Mouse (Mus musculus): ENCODE data around the gene Tspan2. TPM values are rescaled to one million over a fixed set of nuclear protein-coding genes. Genes with fewer than 3 reads are reported as not detected.

Gene Tspan2
- 9.1 and 9.4 TPM in 2 replicates for polyA plus RNA-seq (2015; fragmentation: Nextera tagmentation; extraction: Ambion mirVana)

DNA sequence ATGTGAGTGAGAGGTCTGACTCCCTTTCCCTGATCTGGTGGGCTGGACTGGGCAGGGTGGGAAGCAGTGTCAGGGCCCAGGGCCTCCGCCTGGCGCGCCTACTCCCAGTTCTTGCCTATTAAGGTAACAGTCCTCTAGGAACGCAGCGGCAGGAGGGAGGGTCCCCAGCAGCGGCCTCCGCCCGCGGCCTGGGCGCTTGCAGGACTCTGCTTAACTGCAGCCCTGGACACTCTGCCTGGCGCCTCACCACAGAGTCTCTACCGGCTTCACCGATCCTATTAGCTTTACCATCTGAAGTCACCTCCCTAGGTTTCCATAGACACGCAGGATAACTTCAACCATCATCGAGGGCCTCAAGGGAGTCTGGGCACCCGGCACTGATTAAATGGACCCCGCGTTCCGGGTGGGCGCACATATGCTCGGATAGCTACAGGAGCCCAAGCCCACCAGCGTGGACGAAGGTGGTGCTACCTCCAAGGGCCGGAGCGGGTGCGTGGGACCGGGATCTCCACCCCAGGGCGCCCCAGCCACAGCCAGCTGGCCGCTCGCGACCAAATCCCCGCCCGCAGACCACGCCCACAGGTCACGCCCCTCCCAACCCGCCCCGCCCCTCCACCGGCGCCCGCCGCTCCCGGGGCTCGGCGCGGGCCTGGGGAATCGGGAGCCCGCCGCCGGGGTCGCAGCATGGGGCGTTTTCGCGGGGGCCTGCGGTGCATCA lies at the start of gene Tspan2:
Gene Tspan2 (plus strand): TSS at position 217 of the 718 bp plus-strand sequence.
- Histone ChIP-seq H3K4me2 (ENCODE audit: low read length) (peak within 1 kb of the TSS; percentile 72), H3K27ac (ENCODE audit: low read length) (0 out of 2 replicates have a peak within 1 kb of the TSS, but pooled peaks have one; percentile 16), H3K36me3 (ENCODE audit: control insufficient read depth, insufficient read depth) (no peaks in the 10 kb centered on the region), H3K4me1 (replicated peaks; ENCODE audit: control insufficient read depth, insufficient read depth, low read length) (peaks cover 10% of the 10 kb centered on the region), H3K9me3 (ENCODE audit: control insufficient read depth, low read length) (no peaks in the 10 kb centered on the region), H3K4me3 (replicated peaks; ENCODE audit: low read length) (peak within 1 kb of the TSS; percentile 76), H3K9ac (replicated peaks; ENCODE audit: low read depth, low read length) (peak within 1 kb of the TSS; percentile 73), H3K27me3 (replicated peaks; ENCODE audit: control insufficient read depth, insufficient read depth, low read length) (no peaks in the 10 kb centered on the region)
- WGBS, result under 1% methylated on average over 48 of the region's 54 CpGs
- peak; percentile 75 for ATAC-seq

DNA sequence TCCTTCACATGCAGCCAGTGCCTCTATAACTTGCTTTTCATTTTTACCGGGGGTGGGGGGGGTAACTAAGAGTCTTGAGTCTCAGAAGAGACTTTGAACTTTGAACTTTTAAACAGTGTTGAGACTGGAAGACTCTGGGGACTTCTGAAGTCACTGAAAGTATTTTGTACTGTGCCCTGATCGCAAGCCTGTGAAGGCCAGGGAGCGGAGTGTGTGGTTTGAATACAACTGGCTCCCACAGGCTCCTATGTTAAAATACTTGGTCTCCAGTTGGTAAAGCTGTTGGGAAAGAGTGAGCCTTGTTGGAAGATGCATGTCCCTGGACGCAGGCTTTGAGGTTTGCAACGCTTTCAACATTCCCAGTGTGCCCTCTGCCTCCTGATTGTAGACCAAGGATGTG lies 47.5 kb upstream of the Tspan2 start:
- Histone ChIP-seq H3K9ac (replicated peaks; ENCODE audit: low read depth, low read length) (no peak overlapping the region), H3K4me2 (ENCODE audit: low read length) (no peak overlapping the region), H3K9me3 (ENCODE audit: control insufficient read depth, low read length) (no peaks in the 10 kb centered on the region), H3K4me3 (replicated peaks; ENCODE audit: low read length) (no peak overlapping the region), H3K27me3 (replicated peaks; ENCODE audit: control insufficient read depth, insufficient read depth, low read length) (no peaks in the 10 kb centered on the region), H3K36me3 (ENCODE audit: control insufficient read depth, insufficient read depth) (no peaks in the 10 kb centered on the region), H3K4me1 (replicated peaks; ENCODE audit: control insufficient read depth, insufficient read depth, low read length) (no peaks in the 10 kb centered on the region), H3K27ac (ENCODE audit: low read length) (no peak overlapping the region)
- 93% methylated on average over 5 of the region's 5 CpGs for WGBS
- no peak for ATAC-seq

DNA sequence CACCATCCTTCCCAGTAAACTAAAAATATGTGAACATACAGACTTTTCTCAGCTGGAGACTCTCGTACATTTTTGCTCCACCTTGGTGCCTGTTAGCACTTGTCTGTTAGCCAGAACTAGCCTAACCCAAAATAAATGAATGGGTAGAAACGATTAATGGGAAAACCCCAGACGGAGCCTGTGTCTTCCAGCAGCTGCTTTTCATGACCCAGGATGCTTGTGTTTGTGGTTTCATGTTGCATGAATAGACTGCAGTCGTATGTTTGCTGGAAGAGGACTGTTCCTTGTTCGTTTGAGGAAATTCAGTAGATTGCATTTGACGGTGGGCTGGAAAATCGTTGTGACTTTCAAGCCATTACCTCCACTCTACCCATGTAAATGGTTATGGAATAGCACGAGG lies 46.5 kb upstream of the Tspan2 start:
- Histone ChIP-seq H3K9ac (replicated peaks; ENCODE audit: low read depth, low read length) (no peak overlapping the region), H3K4me3 (replicated peaks; ENCODE audit: low read length) (no peak overlapping the region), H3K27ac (ENCODE audit: low read length) (no peak overlapping the region), H3K36me3 (ENCODE audit: control insufficient read depth, insufficient read depth) (no peaks in the 10 kb centered on the region), H3K4me2 (ENCODE audit: low read length) (no peak overlapping the region), H3K27me3 (replicated peaks; ENCODE audit: control insufficient read depth, insufficient read depth, low read length) (no peaks in the 10 kb centered on the region), H3K4me1 (replicated peaks; ENCODE audit: control insufficient read depth, insufficient read depth, low read length) (no peaks in the 10 kb centered on the region), H3K9me3 (ENCODE audit: control insufficient read depth, low read length) (no peaks in the 10 kb centered on the region)
- no peak for ATAC-seq
- WGBS, result 75% methylated on average over 8 of the region's 8 CpGs

DNA sequence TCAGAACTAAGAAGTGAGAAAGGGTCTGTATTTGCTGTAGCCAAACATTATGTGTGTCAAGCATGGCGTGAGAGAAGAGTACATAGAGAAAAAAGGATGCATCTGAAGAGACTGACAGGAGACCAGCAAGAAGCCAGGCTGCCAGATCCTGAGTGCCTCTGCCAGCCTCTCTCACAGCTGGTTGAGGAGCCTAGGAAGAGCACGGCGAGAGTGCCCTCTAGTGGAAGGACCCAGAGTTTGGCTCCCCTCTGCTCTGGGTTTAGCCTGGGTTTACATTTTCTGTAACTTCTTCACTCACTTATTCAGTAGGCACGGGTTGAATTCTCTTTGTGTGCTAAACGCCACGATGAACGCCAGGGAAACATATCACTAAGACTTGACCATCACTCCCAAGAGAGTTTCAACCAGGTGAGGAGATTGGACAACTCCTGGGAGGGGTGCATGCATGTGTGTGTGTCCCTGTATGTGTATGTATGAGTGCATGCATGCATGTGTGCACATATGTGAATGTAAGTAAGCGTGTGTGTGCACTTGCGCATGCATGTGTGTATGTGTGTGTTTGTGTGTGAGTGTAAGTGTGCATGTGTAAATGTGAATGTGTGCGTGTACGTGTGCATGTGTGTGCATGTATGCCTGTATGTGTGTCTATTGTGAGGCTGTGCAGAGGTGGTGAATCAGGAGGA lies 42.4 kb upstream of the Tspan2 start:
- no peak overlapping the region for H3K4me3 ChIP-seq (replicated peaks; ENCODE audit: low read length)
- peak; percentile 88 for ATAC-seq
- no peaks in the 10 kb centered on the region for H3K27me3 ChIP-seq (replicated peaks; ENCODE audit: control insufficient read depth, insufficient read depth, low read length)
- H3K9me3 ChIP-seq (ENCODE audit: control insufficient read depth, low read length), result no peaks in the 10 kb centered on the region
- no peak overlapping the region for H3K4me2 ChIP-seq (ENCODE audit: low read length)
- WGBS, result 44% methylated on average over 11 of the region's 11 CpGs
- no peaks in the 10 kb centered on the region for H3K4me1 ChIP-seq (replicated peaks; ENCODE audit: control insufficient read depth, insufficient read depth, low read length)
- H3K36me3 ChIP-seq (ENCODE audit: control insufficient read depth, insufficient read depth), result no peaks in the 10 kb centered on the region
- H3K9ac ChIP-seq (replicated peaks; ENCODE audit: low read depth, low read length), result no peak overlapping the region
- no peak overlapping the region for H3K27ac ChIP-seq (ENCODE audit: low read length)

DNA sequence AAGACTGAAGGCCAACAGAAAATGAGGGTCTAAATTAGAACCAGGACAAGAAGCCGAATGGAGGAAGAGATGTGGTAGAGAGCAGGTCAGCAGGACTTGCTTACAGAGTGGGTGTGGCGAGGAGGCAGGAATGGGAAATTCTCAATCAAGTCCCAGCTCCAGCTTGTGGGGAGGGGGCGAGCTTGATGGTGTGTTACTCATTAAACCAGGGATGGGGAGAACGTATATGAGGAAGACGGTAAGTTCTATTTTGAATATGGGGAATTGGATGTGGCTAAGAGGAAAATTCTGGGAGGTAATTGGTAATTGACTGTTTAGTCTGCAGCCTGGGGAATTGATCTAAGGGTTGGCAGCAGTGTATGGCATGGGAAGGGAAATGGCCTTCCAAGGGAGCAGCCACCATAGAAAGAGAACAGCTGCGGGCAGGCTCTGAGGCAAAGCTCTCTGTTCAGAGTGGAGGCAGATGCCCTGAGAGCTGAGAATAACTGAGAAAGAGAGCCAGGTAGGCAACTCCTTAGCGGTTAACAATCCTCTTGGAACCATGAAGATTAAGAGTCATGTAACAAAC lies 41.5 kb upstream of the Tspan2 start:
- H3K27me3 ChIP-seq (replicated peaks; ENCODE audit: control insufficient read depth, insufficient read depth, low read length), result no peaks in the 10 kb centered on the region
- no peak for ATAC-seq
- H3K4me1 ChIP-seq (replicated peaks; ENCODE audit: control insufficient read depth, insufficient read depth, low read length), result no peaks in the 10 kb centered on the region
- no peak overlapping the region for H3K4me2 ChIP-seq (ENCODE audit: low read length)
- WGBS, result 82% methylated on average over 7 of the region's 7 CpGs
- no peak overlapping the region for H3K4me3 ChIP-seq (replicated peaks; ENCODE audit: low read length)
- H3K36me3 ChIP-seq (ENCODE audit: control insufficient read depth, insufficient read depth), result no peaks in the 10 kb centered on the region
- no peaks in the 10 kb centered on the region for H3K9me3 ChIP-seq (ENCODE audit: control insufficient read depth, low read length)
- H3K27ac ChIP-seq (ENCODE audit: low read length), result no peak overlapping the region
- no peak overlapping the region for H3K9ac ChIP-seq (replicated peaks; ENCODE audit: low read depth, low read length)

DNA sequence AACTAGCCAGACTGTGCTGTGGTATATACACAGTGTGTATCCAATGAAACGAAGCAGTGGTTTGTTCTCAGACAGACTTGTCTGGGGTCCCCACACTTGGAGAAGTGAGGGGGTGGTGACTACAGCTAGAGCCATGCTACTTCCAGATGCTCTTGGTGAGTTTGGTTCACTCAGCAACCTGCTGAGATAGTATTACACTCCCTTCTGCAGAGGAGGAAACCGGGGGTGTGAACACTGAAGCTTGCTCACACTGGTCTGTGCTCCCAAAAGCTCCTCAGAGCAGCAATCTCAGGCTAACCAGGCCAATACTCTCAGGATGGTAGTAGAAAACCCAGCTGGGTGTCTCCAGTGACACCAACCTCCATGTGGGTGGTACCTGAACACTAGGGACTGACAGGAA lies 36.2 kb upstream of the Tspan2 start:
- Histone ChIP-seq H3K4me3 (replicated peaks; ENCODE audit: low read length) (no peak overlapping the region), H3K9me3 (ENCODE audit: control insufficient read depth, low read length) (no peaks in the 10 kb centered on the region), H3K4me1 (replicated peaks; ENCODE audit: control insufficient read depth, insufficient read depth, low read length) (no peaks in the 10 kb centered on the region), H3K9ac (replicated peaks; ENCODE audit: low read depth, low read length) (no peak overlapping the region), H3K27ac (ENCODE audit: low read length) (no peak overlapping the region), H3K27me3 (replicated peaks; ENCODE audit: control insufficient read depth, insufficient read depth, low read length) (no peaks in the 10 kb centered on the region), H3K36me3 (ENCODE audit: control insufficient read depth, insufficient read depth) (no peaks in the 10 kb centered on the region), H3K4me2 (ENCODE audit: low read length) (no peak overlapping the region)
- no peak for ATAC-seq
- 82% methylated on average over 2 of the region's 2 CpGs for WGBS

DNA sequence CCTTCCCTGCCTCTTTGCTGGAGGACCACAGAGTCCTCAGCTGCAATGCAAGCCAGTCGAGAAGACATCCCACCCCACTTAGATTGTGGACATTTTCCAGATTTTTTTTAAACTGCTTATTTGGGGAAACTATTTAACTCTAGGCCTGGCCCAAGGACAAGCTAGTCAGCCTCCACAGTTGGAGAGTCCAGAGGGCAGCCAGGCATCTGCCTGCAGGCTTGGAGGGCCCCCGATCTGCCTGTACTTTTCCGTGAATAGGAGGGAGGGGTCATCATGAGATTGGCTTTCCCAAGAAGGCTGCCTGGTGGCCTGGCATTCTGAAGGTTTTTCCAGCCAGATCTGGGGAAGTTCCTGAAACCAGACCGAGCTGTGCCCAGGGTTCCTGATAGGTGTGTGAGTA lies 33.0 kb upstream of the Tspan2 start:
- no peaks in the 10 kb centered on the region for H3K27me3 ChIP-seq (replicated peaks; ENCODE audit: control insufficient read depth, insufficient read depth, low read length)
- H3K9ac ChIP-seq (replicated peaks; ENCODE audit: low read depth, low read length), result no peak overlapping the region
- ATAC-seq, result no peak
- no peaks in the 10 kb centered on the region for H3K9me3 ChIP-seq (ENCODE audit: control insufficient read depth, low read length)
- 81% methylated on average over 4 of the region's 4 CpGs for WGBS
- 0 out of 2 replicates have a peak, but pooled peaks cover 2% of the 10 kb centered on the region for H3K4me1 ChIP-seq (replicated peaks; ENCODE audit: control insufficient read depth, insufficient read depth, low read length)
- H3K27ac ChIP-seq (ENCODE audit: low read length), result no peak overlapping the region
- no peak overlapping the region for H3K4me2 ChIP-seq (ENCODE audit: low read length)
- no peaks in the 10 kb centered on the region for H3K36me3 ChIP-seq (ENCODE audit: control insufficient read depth, insufficient read depth)
- H3K4me3 ChIP-seq (replicated peaks; ENCODE audit: low read length), result no peak overlapping the region

DNA sequence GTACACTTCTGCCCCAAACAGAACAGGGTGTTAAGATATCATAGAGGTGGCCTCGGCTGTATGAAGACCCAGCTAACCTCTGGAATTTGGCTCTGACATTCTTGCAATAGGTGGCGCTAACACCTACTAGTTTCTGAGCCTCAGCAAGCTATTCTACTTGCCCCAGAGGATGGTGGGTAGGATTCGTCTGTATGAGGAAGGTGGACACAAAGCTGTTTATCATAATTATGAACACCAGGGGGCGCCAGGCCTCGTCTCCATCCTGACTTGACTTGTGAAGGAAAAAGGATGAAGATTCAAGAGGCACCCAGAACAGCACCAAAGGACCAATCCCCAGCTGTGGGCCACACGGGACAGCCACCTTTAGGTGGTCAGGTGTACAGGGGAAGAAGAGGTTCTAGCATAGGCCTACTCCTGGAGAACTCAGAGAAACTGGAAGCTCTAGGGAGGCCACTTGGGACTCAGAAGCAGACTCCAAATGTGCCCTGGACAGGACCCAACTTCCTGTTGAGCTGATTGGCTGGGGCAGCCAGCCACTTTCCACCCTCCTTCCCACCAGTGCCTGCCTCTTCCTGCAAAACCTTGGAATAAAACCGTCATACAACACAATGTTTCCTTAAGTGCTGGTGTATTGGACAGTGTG lies 32.3 kb upstream of the Tspan2 start:
- Histone ChIP-seq H3K4me3 (replicated peaks; ENCODE audit: low read length) (no peak overlapping the region), H3K9me3 (ENCODE audit: control insufficient read depth, low read length) (no peaks in the 10 kb centered on the region), H3K4me1 (replicated peaks; ENCODE audit: control insufficient read depth, insufficient read depth, low read length) (0 out of 2 replicates have a peak, but pooled peaks cover 2% of the 10 kb centered on the region), H3K36me3 (ENCODE audit: control insufficient read depth, insufficient read depth) (no peaks in the 10 kb centered on the region), H3K27me3 (replicated peaks; ENCODE audit: control insufficient read depth, insufficient read depth, low read length) (no peaks in the 10 kb centered on the region), H3K4me2 (ENCODE audit: low read length) (no peak overlapping the region), H3K27ac (ENCODE audit: low read length) (no peak overlapping the region), H3K9ac (replicated peaks; ENCODE audit: low read depth, low read length) (no peak overlapping the region)
- ATAC-seq, result no peak
- WGBS, result 47% methylated on average over 7 of the region's 7 CpGs

DNA sequence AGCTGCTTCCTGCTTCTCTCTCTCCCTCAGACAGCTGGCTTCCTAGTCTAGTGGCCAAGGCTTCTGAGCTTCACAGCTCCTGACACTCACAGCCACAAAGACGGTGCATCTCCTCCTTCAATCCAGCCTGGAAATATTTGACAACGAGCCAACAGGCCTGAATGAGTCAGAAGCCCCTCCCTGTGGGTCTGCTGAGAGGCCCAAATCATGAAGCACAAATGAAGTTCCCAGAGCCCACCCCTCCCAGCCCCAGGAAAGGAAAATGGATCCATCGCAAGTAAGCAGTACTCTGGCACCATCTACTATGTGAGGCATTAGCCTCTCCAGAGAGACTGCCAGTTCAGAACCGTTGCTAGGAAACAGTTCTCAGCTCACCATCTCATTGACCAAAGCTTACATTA lies 30.3 kb upstream of the Tspan2 start:
- Histone ChIP-seq H3K27ac (ENCODE audit: low read length) (no peak overlapping the region; the same call in 1 of the 2 replicates), H3K9me3 (ENCODE audit: control insufficient read depth, low read length) (no peaks in the 10 kb centered on the region), H3K4me1 (replicated peaks; ENCODE audit: control insufficient read depth, insufficient read depth, low read length) (0 out of 2 replicates have a peak, but pooled peaks cover 2% of the 10 kb centered on the region), H3K27me3 (replicated peaks; ENCODE audit: control insufficient read depth, insufficient read depth, low read length) (no peaks in the 10 kb centered on the region), H3K4me3 (replicated peaks; ENCODE audit: low read length) (no peak overlapping the region), H3K36me3 (ENCODE audit: control insufficient read depth, insufficient read depth) (no peaks in the 10 kb centered on the region), H3K4me2 (ENCODE audit: low read length) (no peak overlapping the region), H3K9ac (replicated peaks; ENCODE audit: low read depth, low read length) (no peak overlapping the region)
- WGBS, result 42% methylated on average over 4 of the region's 4 CpGs
- peak; percentile 83 for ATAC-seq
